Mouse (Mus musculus): Measurements from ENCODE around the gene Mfsd6. TPM values are rescaled to one million over a fixed set of nuclear protein-coding genes. Genes with fewer than 3 reads are reported as not detected.
A peak's percentile ranks its signal among the peaks of the same experiment; 100 is the strongest.

The Mfsd6 gene
- total and polyA plus RNA-seq, 2 experiments from 2014 or later = 11.2 to 59.5 TPM

DNA sequence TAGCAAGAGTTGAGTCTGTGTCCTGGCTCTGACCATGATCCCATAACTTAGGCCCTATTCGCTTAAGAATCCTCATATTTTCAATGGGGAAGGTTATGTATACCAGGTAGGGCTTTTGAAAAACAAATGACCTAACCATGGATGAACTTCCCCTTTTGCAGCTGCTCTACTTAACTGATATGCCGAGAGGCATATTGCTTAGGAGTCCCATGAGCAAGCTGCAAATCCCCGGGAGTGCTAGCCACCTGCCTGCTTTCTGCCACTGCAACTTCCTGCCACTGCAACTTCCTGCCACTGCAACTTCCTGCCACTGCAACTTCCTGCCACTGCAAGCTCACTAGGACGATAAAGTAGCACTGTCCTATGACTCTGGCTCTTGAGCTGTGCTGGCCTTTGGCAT, 72.1 kb downstream of the Mfsd6 start:
- no peaks in the 10 kb centered on the region for H3K4me1 ChIP-seq (ENCODE audit: insufficient read depth, low read length)
- no peak overlapping the region for H3K9ac ChIP-seq (replicated peaks; ENCODE audit: low read length, poor library complexity, severe bottlenecking)
- TF ChIP-seq CTCF (IDR thresholded peaks at IDR 0.05) = no peak
- 84% methylated on average over 4 of the region's 4 CpGs for WGBS
- no peak overlapping the region for H3K27ac ChIP-seq (ENCODE audit: low read depth, low read length)
- no peaks in the 10 kb centered on the region for H3K9me3 ChIP-seq (ENCODE audit: low read length)
- no peak overlapping the region for H3K4me2 ChIP-seq (ENCODE audit: low read depth, low read length, poor library complexity, severe bottlenecking)
- no peak for ATAC-seq (ENCODE audit: low FRiP score)
- no peak for DNase-seq (ENCODE audit: low spot score)
- no peak overlapping the region for H3K4me3 ChIP-seq (ENCODE audit: low read depth, low read length)
- no peaks in the 10 kb centered on the region for H3K27me3 ChIP-seq (ENCODE audit: insufficient read depth, low read length)
- H3K36me3 ChIP-seq (ENCODE audit: insufficient read depth, low read length) = peaks cover 17% of the 10 kb centered on the region

DNA sequence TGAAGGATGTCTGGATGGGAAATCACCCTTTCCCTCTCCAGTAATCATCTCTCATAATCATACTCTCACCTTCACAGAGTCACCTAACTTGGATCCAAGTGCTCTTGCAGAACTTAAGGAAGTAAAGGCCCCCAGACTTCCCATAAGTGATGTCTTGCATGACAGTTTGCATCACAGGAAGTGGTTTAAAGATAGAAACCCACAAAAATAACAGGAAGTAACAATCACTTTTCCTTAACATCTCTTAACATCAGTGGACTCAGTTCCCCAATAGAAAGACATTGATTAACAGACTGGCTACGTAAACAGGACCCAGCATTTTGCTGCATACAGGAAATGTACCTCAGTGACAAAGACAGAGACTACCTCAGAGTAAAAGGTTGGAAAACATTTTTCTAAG, 73.9 kb downstream of the Mfsd6 start:
- no peak overlapping the region for H3K27ac ChIP-seq (ENCODE audit: low read depth, low read length)
- WGBS = 91% methylated on average over 1 of the region's 1 CpGs

DNA sequence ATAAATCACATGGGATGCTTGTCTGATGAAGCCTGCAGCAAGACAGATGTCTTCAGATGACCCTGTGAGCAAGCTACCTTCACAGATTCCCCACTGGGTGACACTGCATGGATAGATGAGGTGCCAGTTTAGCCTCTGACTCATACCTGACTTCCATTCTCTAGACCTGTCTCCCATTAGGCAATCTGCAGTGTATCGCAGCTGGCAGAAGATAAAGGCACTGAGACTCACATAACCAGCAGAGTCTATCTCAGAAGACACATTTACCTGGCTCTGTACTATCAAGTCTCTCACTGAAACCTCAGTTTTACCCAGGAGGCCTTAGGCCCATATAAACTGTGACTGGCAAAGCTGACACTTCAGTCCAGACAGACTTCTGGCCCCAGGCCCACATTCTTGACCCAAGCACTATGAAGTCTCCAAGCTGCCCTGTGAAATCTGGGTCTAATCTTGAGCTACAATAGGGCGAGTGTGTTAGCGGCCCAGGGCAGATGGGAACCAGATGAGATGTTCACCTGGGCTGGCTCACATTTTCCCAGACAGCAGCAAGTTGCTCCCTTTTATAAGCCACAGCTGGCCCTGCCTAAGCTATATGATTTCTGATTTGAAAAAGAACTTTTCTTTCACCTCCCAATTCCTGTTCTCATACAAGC, 74.5 kb downstream of the Mfsd6 start:
- no peak overlapping the region for H3K27ac ChIP-seq (ENCODE audit: low read depth, low read length)
- TF ChIP-seq CTCF (IDR thresholded peaks at IDR 0.05) = no peak
- no peak overlapping the region for H3K4me2 ChIP-seq (ENCODE audit: low read depth, low read length, poor library complexity, severe bottlenecking)
- H3K36me3 ChIP-seq (ENCODE audit: insufficient read depth, low read length) = peaks cover 8% of the 10 kb centered on the region; the same call in 1 of the 2 replicates
- H3K4me3 ChIP-seq (ENCODE audit: low read depth, low read length) = no peak overlapping the region
- H3K9me3 ChIP-seq (ENCODE audit: low read length) = no peaks in the 10 kb centered on the region
- no peak for DNase-seq (ENCODE audit: low spot score)
- no peak overlapping the region for H3K9ac ChIP-seq (replicated peaks; ENCODE audit: low read length, poor library complexity, severe bottlenecking)
- WGBS = 90% methylated on average over 3 of the region's 3 CpGs
- no peaks in the 10 kb centered on the region for H3K27me3 ChIP-seq (ENCODE audit: insufficient read depth, low read length)
- no peaks in the 10 kb centered on the region for H3K4me1 ChIP-seq (ENCODE audit: insufficient read depth, low read length)
- ATAC-seq (ENCODE audit: low FRiP score) = no peak

More for the DNA sequence above, 73.9 kb downstream of the Mfsd6 start:
- H3K36me3 ChIP-seq (ENCODE audit: insufficient read depth, low read length) = peaks cover 13% of the 10 kb centered on the region; the same call in 1 of the 2 replicates
- H3K27me3 ChIP-seq (ENCODE audit: insufficient read depth, low read length) = no peaks in the 10 kb centered on the region
- ATAC-seq (ENCODE audit: low FRiP score) = no peak
- no peak for TF ChIP-seq CTCF (IDR thresholded peaks at IDR 0.05)
- H3K4me2 ChIP-seq (ENCODE audit: low read depth, low read length, poor library complexity, severe bottlenecking) = no peak overlapping the region
- H3K4me3 ChIP-seq (ENCODE audit: low read depth, low read length) = no peak overlapping the region
- DNase-seq (ENCODE audit: low spot score) = no peak
- H3K4me1 ChIP-seq (ENCODE audit: insufficient read depth, low read length) = no peaks in the 10 kb centered on the region
- no peak overlapping the region for H3K9ac ChIP-seq (replicated peaks; ENCODE audit: low read length, poor library complexity, severe bottlenecking)
- no peaks in the 10 kb centered on the region for H3K9me3 ChIP-seq (ENCODE audit: low read length)

DNA sequence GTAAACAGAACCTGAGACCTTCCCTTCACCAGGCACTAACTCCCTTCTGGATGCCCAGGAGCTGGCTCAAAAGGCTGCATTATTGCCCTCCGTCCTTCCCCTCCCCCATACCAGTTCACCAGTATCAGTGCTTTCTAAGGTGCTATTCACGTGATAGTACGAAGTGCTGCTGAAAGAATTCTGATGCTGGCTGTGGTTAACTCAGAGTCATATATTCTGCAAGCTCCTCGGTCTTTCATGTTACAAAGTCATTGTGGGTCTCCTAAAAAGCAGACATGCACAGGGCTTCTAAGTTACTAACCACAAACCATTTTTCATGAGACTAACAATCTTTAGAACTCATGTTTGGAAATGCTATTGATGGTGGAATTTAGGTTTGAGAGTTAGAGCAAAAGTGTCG, 77.2 kb downstream of the Mfsd6 start:
- no peak overlapping the region for H3K4me3 ChIP-seq (ENCODE audit: low read depth, low read length)
- TF ChIP-seq CTCF (IDR thresholded peaks at IDR 0.05) = no peak
- H3K27me3 ChIP-seq (ENCODE audit: insufficient read depth, low read length) = no peaks in the 10 kb centered on the region
- 94% methylated on average over 5 of the region's 5 CpGs for WGBS
- H3K4me2 ChIP-seq (ENCODE audit: low read depth, low read length, poor library complexity, severe bottlenecking) = no peak overlapping the region
- ATAC-seq (ENCODE audit: low FRiP score) (no peak), DNase-seq (ENCODE audit: low spot score) (no peak)
- H3K9ac ChIP-seq (replicated peaks; ENCODE audit: low read length, poor library complexity, severe bottlenecking) = no peak overlapping the region
- H3K4me1 ChIP-seq (ENCODE audit: insufficient read depth, low read length) = no peaks in the 10 kb centered on the region
- peaks cover 10% of the 10 kb centered on the region; the same call in 1 of the 2 replicates for H3K36me3 ChIP-seq (ENCODE audit: insufficient read depth, low read length)
- no peaks in the 10 kb centered on the region for H3K9me3 ChIP-seq (ENCODE audit: low read length)
- H3K27ac ChIP-seq (ENCODE audit: low read depth, low read length) = no peak overlapping the region

- no peak overlapping the region for H3K4me3 ChIP-seq (ENCODE audit: low read depth, low read length)
- DNase-seq (ENCODE audit: low spot score) = peak; percentile 90
- 78% methylated on average over 11 of the region's 11 CpGs for WGBS
- no peaks in the 10 kb centered on the region for H3K27me3 ChIP-seq (ENCODE audit: insufficient read depth, low read length)
- peak; percentile 88 for ATAC-seq (ENCODE audit: low FRiP score)
- no peak overlapping the region for H3K27ac ChIP-seq (ENCODE audit: low read depth, low read length)
- H3K4me2 ChIP-seq (ENCODE audit: low read depth, low read length, poor library complexity, severe bottlenecking) = no peak overlapping the region
- H3K9ac ChIP-seq (replicated peaks; ENCODE audit: low read length, poor library complexity, severe bottlenecking) = no peak overlapping the region
- H3K36me3 ChIP-seq (ENCODE audit: insufficient read depth, low read length) = peaks cover 10% of the 10 kb centered on the region; the same call in 1 of the 2 replicates
- no peaks in the 10 kb centered on the region for H3K4me1 ChIP-seq (ENCODE audit: insufficient read depth, low read length)
- TF ChIP-seq CTCF (IDR thresholded peaks at IDR 0.05) = peak; percentile 86
- no peaks in the 10 kb centered on the region for H3K9me3 ChIP-seq (ENCODE audit: low read length)
These were observed 78.9 kb downstream of the Mfsd6 start for GRCm38 (mm10) chr1:52648153-52649027.

DNA sequence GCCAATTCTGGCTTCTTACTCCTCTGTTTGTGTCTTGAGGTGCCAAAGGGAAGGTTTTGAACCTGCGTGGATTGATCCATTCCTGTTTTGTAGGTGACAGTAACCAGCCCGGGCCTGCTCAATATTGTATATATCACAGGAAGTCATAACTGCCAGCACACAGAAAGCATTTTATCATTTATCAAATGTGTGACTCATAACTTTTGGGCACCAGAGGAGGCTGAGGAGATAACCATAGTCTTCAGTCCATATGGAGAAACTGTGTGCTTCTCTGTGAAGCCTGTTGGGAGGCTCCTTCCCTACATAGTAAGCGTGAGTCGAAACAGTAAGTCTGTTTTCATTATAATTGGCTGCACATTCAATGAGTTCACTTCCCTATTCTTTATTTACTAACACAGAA, 86.5 kb downstream of the Mfsd6 start:
- no peak overlapping the region for H3K9ac ChIP-seq (replicated peaks; ENCODE audit: low read length, poor library complexity, severe bottlenecking)

More for the DNA sequence above, 86.5 kb downstream of the Mfsd6 start:
- Histone ChIP-seq H3K4me3 (ENCODE audit: low read depth, low read length) (no peak overlapping the region), H3K27me3 (ENCODE audit: insufficient read depth, low read length) (no peaks in the 10 kb centered on the region), H3K9me3 (ENCODE audit: low read length) (no peaks in the 10 kb centered on the region), H3K27ac (ENCODE audit: low read depth, low read length) (no peak overlapping the region), H3K4me2 (ENCODE audit: low read depth, low read length, poor library complexity, severe bottlenecking) (no peak overlapping the region), H3K36me3 (ENCODE audit: insufficient read depth, low read length) (peaks cover 7% of the 10 kb centered on the region; the same call in 1 of the 2 replicates), H3K4me1 (ENCODE audit: insufficient read depth, low read length) (no peaks in the 10 kb centered on the region)
- 95% methylated on average over 4 of the region's 4 CpGs for WGBS
- TF ChIP-seq CTCF (IDR thresholded peaks at IDR 0.05) = no peak
- ATAC-seq (ENCODE audit: low FRiP score) (no peak), DNase-seq (ENCODE audit: low spot score) (no peak)

Measured in midbrain, postnatal 0 days (tissue).